Mouse (Mus musculus): ENCODE data around the gene Zfp84. TPM values are rescaled to one million over a fixed set of nuclear protein-coding genes. Genes with fewer than 3 reads are reported as not detected.
"Not testable (repeated sequence)": the region's sequence is repeated elsewhere in the genome, so short reads cannot be mapped to it uniquely, and the experiment has no call there.

Zfp84 gene
- total RNA-seq (2021): 1 to 10 TPM; 6.4 to 6.9 TPM
- long read RNA-seq, experiment 1: 0 reads
- long read RNA-seq, experiment 2, full-length matches to known transcripts: 4 of 4 reads
- long read RNA-seq, experiment 2, partial matches to known transcripts: 0 of 4 reads
- long read RNA-seq, experiment 2, other reads (novel, unspliced or antisense): 0 of 4 reads

GRCm38 (mm10) chr7:29768090-29768900, at the start of gene Zfp84:
TSS of gene Zfp84 (plus strand) at chr7:29768552.
- peak; percentile 88 for DNase-seq

GRCm38 (mm10) chr7:29725461-29726142, 42.8 kb upstream of the Zfp84 start:
- DNase-seq: not testable (repeated sequence)

- DNase-seq: not testable (repeated sequence)
These were observed 41.5 kb upstream of the Zfp84 start, which contains the start of gene Catsperg2 for GRCm38 (mm10) chr7:29726860-29727259. TSS of gene Catsperg2 (minus strand) at chr7:29727032.

GRCm38 (mm10) chr7:29728055-29728454, 40.3 kb upstream of the Zfp84 start:
- no peak for DNase-seq

- no peak for DNase-seq
These were observed 26.1 kb upstream of the Zfp84 start for GRCm38 (mm10) chr7:29742258-29742657.

GRCm38 (mm10) chr7:29760476-29760875, 7.9 kb upstream of the Zfp84 start:
- DNase-seq: no peak

GRCm38 (mm10) chr7:29764702-29765101, 3.6 kb upstream of the Zfp84 start:
- no peak for DNase-seq

- peak; percentile 83 for DNase-seq
These were observed 1.2 kb upstream of the Zfp84 start for GRCm38 (mm10) chr7:29767058-29767686.

GRCm38 (mm10) chr7:29768980-29769379, 628 bp downstream of the Zfp84 start:
- DNase-seq: no peak

- no peak for DNase-seq
These were observed 5.2 kb downstream of the Zfp84 start for GRCm38 (mm10) chr7:29773503-29773902.

GRCm38 (mm10) chr7:29774371-29774770, 6.0 kb downstream of the Zfp84 start:
- DNase-seq: no peak

- no peak for DNase-seq
These were observed 8.2 kb downstream of the Zfp84 start for GRCm38 (mm10) chr7:29776568-29776967.

- DNase-seq: no peak
These were observed 9.0 kb downstream of the Zfp84 start for GRCm38 (mm10) chr7:29777372-29777771.

GRCm38 (mm10) chr7:29783871-29784551, 15.7 kb downstream of the Zfp84 start, which contains the start of gene Zfp30:
TSS of gene Zfp30 (plus strand) at chr7:29783998.
- DNase-seq: peak; percentile 85

- no peak for DNase-seq
These were observed 16.7 kb downstream of the Zfp84 start for GRCm38 (mm10) chr7:29785023-29785422.

- DNase-seq: no peak
These were observed 17.5 kb downstream of the Zfp84 start for GRCm38 (mm10) chr7:29785888-29786287.

- no peak for DNase-seq
These were observed 24.6 kb downstream of the Zfp84 start for GRCm38 (mm10) chr7:29792906-29793305.

- DNase-seq: no peak
These were observed 38.7 kb downstream of the Zfp84 start for GRCm38 (mm10) chr7:29807046-29807445.

- no peak for DNase-seq
These were observed 43.9 kb downstream of the Zfp84 start for GRCm38 (mm10) chr7:29812244-29812643.

GRCm38 (mm10) chr7:29814381-29814780, 46.0 kb downstream of the Zfp84 start:
- DNase-seq: no peak

- DNase-seq: no peak
These were observed 46.9 kb downstream of the Zfp84 start for GRCm38 (mm10) chr7:29815061-29815784.

Measured in gastrocnemius, postnatal 25 days (tissue).